Mouse (Mus musculus): ENCODE data around the gene Gm49721.
"Not testable (repeated sequence)": the region's sequence is repeated elsewhere in the genome, so short reads cannot be mapped to it uniquely, and the experiment has no call there.

Gene Gm49721

DNA sequence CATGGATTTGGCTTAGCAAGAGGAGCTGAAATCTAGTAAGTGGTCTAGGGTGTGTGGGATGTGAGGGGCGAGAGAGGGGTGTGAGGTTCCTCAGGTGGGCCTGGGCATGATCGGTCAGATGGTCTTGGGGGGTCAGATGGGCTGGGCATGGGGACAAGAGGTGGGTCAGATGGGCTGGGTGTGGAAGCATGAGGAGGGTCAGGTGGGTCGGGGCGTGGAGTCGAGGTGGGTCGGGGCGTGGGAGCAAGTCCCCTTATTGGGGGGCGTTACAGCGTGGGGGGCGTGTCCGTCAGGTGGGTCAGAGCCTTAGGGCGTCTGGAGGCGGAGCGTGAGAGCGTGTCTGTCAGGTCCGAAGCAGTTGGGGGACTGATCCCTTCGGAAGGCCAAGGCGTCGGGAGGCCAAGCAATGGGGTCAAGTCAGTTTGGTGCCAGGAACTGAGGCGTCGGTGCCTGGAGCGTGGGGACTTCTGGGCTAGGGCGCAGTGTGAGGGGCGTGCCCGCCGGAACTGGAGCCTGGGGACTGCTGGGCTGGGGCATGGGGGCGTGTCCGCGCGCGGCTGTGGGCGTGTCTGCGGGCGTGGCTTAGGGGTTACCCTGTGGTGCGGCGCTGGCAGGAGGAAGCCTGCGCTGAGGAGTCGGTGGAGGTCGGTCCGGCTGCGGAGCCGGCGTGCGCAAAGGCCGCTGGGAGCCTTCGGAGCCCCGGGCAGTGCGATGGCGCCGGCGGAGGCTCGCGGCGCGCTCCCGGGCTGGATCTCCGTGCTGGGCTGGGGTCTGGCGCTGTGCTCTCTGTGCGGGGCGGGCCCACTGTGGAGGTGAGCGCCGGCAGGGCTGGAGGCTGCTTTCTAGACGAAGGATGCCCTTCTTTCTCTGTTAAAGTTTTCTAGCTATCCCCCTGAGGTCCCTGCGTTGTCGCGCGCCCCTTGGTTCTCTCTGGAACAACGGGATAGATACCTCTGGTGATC is at the start of gene Gm49721:
TSS of gene Gm49721 (plus strand) at position 618 of the 962 bp plus-strand sequence.
- H3K27me3 ChIP-seq (ENCODE audit: control insufficient read depth, insufficient read depth, low read length, poor library complexity, severe bottlenecking); H3K36me3 ChIP-seq (ENCODE audit: control insufficient read depth, insufficient read depth, low read length, poor library complexity, severe bottlenecking): not testable (repeated sequence)
- peak; percentile 40 for DNase-seq (ENCODE audit: low read depth, low spot score)

GRCm38 (mm10) chr17:6931625-6932024 is 47.1 kb upstream of the Gm49721 start:
- DNase-seq (ENCODE audit: low read depth, low spot score); H3K36me3 ChIP-seq (ENCODE audit: control insufficient read depth, insufficient read depth, low read length, poor library complexity, severe bottlenecking); H3K27me3 ChIP-seq (ENCODE audit: control insufficient read depth, insufficient read depth, low read length, poor library complexity, severe bottlenecking): not testable (repeated sequence)

GRCm38 (mm10) chr17:6942560-6942959 is 36.1 kb upstream of the Gm49721 start:
- not testable (repeated sequence) for H3K27me3 ChIP-seq (ENCODE audit: control insufficient read depth, insufficient read depth, low read length, poor library complexity, severe bottlenecking); H3K36me3 ChIP-seq (ENCODE audit: control insufficient read depth, insufficient read depth, low read length, poor library complexity, severe bottlenecking); DNase-seq (ENCODE audit: low read depth, low spot score)

GRCm38 (mm10) chr17:6947637-6947983 is 31.1 kb upstream of the Gm49721 start:
- H3K36me3 ChIP-seq (ENCODE audit: control insufficient read depth, insufficient read depth, low read length, poor library complexity, severe bottlenecking); H3K27me3 ChIP-seq (ENCODE audit: control insufficient read depth, insufficient read depth, low read length, poor library complexity, severe bottlenecking); DNase-seq (ENCODE audit: low read depth, low spot score): not testable (repeated sequence)

DNA sequence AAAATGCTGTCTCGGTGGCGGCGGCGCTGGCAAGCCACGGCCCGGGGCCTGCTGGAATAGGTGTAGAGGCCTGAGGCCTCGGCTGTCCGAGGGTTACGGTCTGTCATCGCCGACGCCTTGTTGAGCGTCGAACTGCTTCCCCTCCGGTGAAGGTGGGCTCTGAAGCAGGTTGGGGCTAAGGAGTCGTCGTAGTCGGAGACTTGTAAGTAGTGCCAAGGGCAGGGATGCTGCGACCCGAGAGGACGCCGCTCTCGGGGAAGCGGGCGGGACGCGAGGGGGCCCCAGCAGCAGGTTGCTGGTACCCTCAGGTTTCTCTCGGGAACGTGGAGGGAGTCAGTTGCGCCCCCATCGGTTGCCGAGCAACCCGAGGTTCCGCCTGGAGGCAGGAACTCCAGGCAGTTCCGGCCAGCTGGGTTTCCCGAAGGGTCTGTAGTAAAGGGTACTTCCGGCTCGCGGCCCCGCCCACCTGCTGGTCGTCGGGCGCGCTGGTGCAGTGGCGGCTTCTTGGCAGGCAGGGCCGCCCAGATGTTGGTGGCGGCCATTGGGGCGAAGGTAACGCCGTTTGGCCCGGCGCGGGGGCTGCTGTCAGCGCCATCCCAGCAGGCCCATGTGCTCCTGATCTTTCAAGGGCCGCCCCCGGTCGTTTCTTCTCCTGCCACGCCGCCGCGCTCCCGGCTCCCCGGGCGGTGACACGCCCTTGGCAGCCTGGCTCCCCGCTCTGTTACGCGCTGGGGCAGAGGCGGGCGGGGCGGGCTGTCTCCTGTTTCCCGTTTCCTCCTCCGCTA is 30.5 kb upstream of the Gm49721 start, which contains the start of gene Rsph3b:
TSS of gene Rsph3b (minus strand) at position 699 of the 785 bp plus-strand sequence.
- not testable (repeated sequence) for H3K27me3 ChIP-seq (ENCODE audit: control insufficient read depth, insufficient read depth, low read length, poor library complexity, severe bottlenecking); H3K36me3 ChIP-seq (ENCODE audit: control insufficient read depth, insufficient read depth, low read length, poor library complexity, severe bottlenecking)
- peak; percentile 58 for DNase-seq (ENCODE audit: low read depth, low spot score)

GRCm38 (mm10) chr17:6948769-6949228 is 29.9 kb upstream of the Gm49721 start:
- not testable (repeated sequence) for H3K36me3 ChIP-seq (ENCODE audit: control insufficient read depth, insufficient read depth, low read length, poor library complexity, severe bottlenecking); H3K27me3 ChIP-seq (ENCODE audit: control insufficient read depth, insufficient read depth, low read length, poor library complexity, severe bottlenecking); DNase-seq (ENCODE audit: low read depth, low spot score)

GRCm38 (mm10) chr17:6958881-6959280 is 19.8 kb upstream of the Gm49721 start:
- not testable (repeated sequence) for H3K27me3 ChIP-seq (ENCODE audit: control insufficient read depth, insufficient read depth, low read length, poor library complexity, severe bottlenecking); H3K36me3 ChIP-seq (ENCODE audit: control insufficient read depth, insufficient read depth, low read length, poor library complexity, severe bottlenecking); DNase-seq (ENCODE audit: low read depth, low spot score)

GRCm38 (mm10) chr17:6959543-6960259 is 19.0 kb upstream of the Gm49721 start:
- not testable (repeated sequence) for H3K27me3 ChIP-seq (ENCODE audit: control insufficient read depth, insufficient read depth, low read length, poor library complexity, severe bottlenecking); DNase-seq (ENCODE audit: low read depth, low spot score); H3K36me3 ChIP-seq (ENCODE audit: control insufficient read depth, insufficient read depth, low read length, poor library complexity, severe bottlenecking)

DNA sequence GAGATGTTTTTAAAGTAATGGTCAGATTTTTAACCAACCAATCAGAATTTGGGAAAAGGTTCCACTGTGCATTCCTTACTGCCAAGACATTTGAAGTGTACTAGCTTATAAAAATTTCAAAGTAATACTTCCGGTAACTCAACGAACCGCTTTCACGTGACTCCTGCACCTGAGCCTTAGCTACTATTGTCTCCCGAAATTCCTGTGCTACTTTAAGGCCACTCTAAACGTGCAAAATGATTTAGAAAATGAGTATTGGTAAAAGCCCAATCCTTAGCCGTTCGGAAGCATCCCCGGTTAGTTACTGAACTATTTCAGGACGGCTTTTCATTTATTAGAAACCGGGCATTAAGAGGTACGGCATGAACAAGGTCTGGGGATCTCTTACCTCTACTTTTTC is 18.4 kb upstream of the Gm49721 start:
- not testable (repeated sequence) for H3K27me3 ChIP-seq (ENCODE audit: control insufficient read depth, insufficient read depth, low read length, poor library complexity, severe bottlenecking); H3K36me3 ChIP-seq (ENCODE audit: control insufficient read depth, insufficient read depth, low read length, poor library complexity, severe bottlenecking); DNase-seq (ENCODE audit: low read depth, low spot score)

DNA sequence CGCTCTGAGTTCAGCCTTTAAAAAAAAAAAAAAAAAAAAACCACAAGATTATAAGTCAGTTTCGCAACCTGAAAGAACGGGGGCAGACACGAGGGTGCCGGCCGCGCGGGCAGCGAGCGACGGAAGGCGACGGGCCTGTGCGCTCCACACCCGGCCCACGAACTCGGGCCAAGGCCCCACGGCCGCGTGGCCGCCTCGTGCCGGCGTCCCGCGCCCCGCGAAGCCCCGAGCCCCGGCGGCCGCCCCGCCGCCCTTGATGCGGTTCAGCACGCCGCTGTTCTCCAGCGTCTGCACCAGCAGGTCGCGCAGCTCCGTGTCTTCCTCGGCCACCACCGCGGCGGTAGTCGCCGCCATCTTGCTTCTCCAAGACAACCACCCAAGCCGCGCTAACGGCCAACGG is 17.9 kb upstream of the Gm49721 start, which contains the start of gene Tagap1:
TSS of gene Tagap1 (minus strand) at position 381 of the 400 bp plus-strand sequence.
- not testable (repeated sequence) for H3K27me3 ChIP-seq (ENCODE audit: control insufficient read depth, insufficient read depth, low read length, poor library complexity, severe bottlenecking); H3K36me3 ChIP-seq (ENCODE audit: control insufficient read depth, insufficient read depth, low read length, poor library complexity, severe bottlenecking)
- peak; percentile 44 for DNase-seq (ENCODE audit: low read depth, low spot score)

GRCm38 (mm10) chr17:6961181-6962000 is 17.3 kb upstream of the Gm49721 start:
- DNase-seq (ENCODE audit: low read depth, low spot score): peak; percentile 36
- not testable (repeated sequence) for H3K36me3 ChIP-seq (ENCODE audit: control insufficient read depth, insufficient read depth, low read length, poor library complexity, severe bottlenecking); H3K27me3 ChIP-seq (ENCODE audit: control insufficient read depth, insufficient read depth, low read length, poor library complexity, severe bottlenecking)

DNA sequence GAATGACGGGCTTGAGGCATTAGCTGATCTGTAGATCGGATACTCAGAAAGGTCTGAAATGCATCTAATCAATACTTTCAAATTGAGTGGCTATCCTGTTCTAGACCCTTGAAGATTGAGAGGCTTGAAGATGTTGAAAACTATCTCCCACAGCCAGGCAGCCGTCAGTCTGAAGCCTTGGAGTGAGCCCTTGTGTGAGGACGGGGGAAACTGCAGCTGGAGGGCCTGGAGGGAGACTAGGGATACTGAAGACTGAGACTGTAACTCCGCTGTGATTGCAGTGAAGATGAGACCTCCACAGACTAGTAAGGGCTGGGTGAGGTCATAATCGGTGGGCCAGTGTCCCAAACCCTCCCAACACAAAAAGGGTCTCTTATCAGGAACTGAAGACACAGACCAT is 16.4 kb upstream of the Gm49721 start:
- not testable (repeated sequence) for DNase-seq (ENCODE audit: low read depth, low spot score); H3K27me3 ChIP-seq (ENCODE audit: control insufficient read depth, insufficient read depth, low read length, poor library complexity, severe bottlenecking); H3K36me3 ChIP-seq (ENCODE audit: control insufficient read depth, insufficient read depth, low read length, poor library complexity, severe bottlenecking)

- not testable (repeated sequence) for H3K36me3 ChIP-seq (ENCODE audit: control insufficient read depth, insufficient read depth, low read length, poor library complexity, severe bottlenecking); DNase-seq (ENCODE audit: low read depth, low spot score); H3K27me3 ChIP-seq (ENCODE audit: control insufficient read depth, insufficient read depth, low read length, poor library complexity, severe bottlenecking)
Measured at GRCm38 (mm10) chr17:6962936-6963335, 15.8 kb upstream of the Gm49721 start.

DNA sequence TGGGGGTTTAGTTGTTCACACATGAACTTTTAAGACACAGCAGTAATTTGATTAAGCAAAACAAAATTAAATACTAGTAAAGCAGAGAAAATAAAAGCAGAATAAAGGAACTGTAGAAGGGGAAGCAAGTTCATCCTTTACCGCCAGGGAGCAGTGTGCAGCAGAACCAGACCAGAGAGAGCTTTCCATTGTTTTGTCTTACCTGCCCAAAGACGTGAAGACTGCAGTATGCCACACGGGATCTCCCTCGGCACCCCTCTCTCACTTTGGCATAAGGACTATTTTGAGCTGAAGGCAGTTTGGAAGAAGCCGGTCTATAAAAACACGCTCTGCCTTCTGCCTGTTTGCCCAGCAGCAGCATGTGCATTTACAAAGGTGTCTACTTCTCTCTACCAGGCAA is 13.3 kb upstream of the Gm49721 start:
- H3K36me3 ChIP-seq (ENCODE audit: control insufficient read depth, insufficient read depth, low read length, poor library complexity, severe bottlenecking); H3K27me3 ChIP-seq (ENCODE audit: control insufficient read depth, insufficient read depth, low read length, poor library complexity, severe bottlenecking): not testable (repeated sequence)
- DNase-seq (ENCODE audit: low read depth, low spot score): peak; percentile 60

All from splenic B cell, adult 2 months (primary cell).